Mouse (Mus musculus) bone marrow macrophage, adult 2 months (primary cell): ENCODE data around the gene Ksr2. TPM values are rescaled to one million over a fixed set of nuclear protein-coding genes. Genes with fewer than 3 reads are reported as not detected.
A peak's percentile ranks its signal among the peaks of the same experiment; 100 is the strongest.

Experiments used
- H3K27ac ChIP-seq: 2 replicates; pipeline ENCODE4 v1.5.1; 2012; ENCODE audit warnings: low read depth, low read length; ENCODE audit not compliant: insufficient read depth
- H3K4me1 ChIP-seq: 2 replicates; pipeline ENCODE4 v1.6.1; 2012; ENCODE audit warnings: low read length; ENCODE audit not compliant: control insufficient read depth, insufficient read depth
- H3K4me3 ChIP-seq: 2 replicates; pipeline ENCODE4 v1.5.1; 2012; ENCODE audit warnings: mild to moderate bottlenecking, low read length, moderate library complexity; ENCODE audit not compliant: insufficient read depth
- CTCF ChIP-seq: IDR thresholded peaks from 2 replicates; pipeline ENCODE4 v1.5.1; 2012; ENCODE audit warnings: low read depth, mild to moderate bottlenecking, low read length, moderate library complexity
- POLR2A ChIP-seq: IDR thresholded peaks from 2 replicates; pipeline ENCODE4 v1.6.1; 2012; ENCODE audit warnings: mild to moderate bottlenecking, low read depth, low read length, borderline replicate concordance
- polyA plus RNA-seq: library from polyadenylated mRNA; stranded (reverse); fragments of >200 nt; gene quantifications from 2 replicates; pipeline ENCODE4 v1.2.4, GENCODE M21; 2012; ENCODE audit not compliant: missing spikeins, insufficient read depth, insufficient read length

Gene Ksr2
- polyA plus RNA-seq, 1 experiment: 0.28 TPM

GRCm38 (mm10) chr5:117469572-117469971 lies 55.8 kb downstream of the Ksr2 start:
- Histone ChIP-seq H3K4me1 (no peaks in the 10 kb centered on the region), H3K27ac (no peak overlapping the region), H3K4me3 (no peak overlapping the region)
- TF ChIP-seq POLR2A: no peak
- no peak for TF ChIP-seq CTCF

GRCm38 (mm10) chr5:117481162-117481561 lies 67.4 kb downstream of the Ksr2 start:
- Histone ChIP-seq H3K4me1 (peaks cover 8% of the 10 kb centered on the region), H3K4me3 (no peak overlapping the region), H3K27ac (no peak overlapping the region)
- TF ChIP-seq POLR2A: no peak
- TF ChIP-seq CTCF: no peak

- H3K4me1 ChIP-seq: peaks cover 12% of the 10 kb centered on the region
- no peak overlapping the region for H3K4me3 ChIP-seq
- TF ChIP-seq CTCF (no peak), POLR2A (no peak)
- H3K27ac ChIP-seq: no peak overlapping the region
Observed at GRCm38 (mm10) chr5:117481586-117481985, 67.8 kb downstream of the Ksr2 start.

GRCm38 (mm10) chr5:117482013-117482412 lies 68.2 kb downstream of the Ksr2 start:
- TF ChIP-seq POLR2A (no peak), CTCF (no peak)
- peaks cover 13% of the 10 kb centered on the region for H3K4me1 ChIP-seq
- H3K4me3 ChIP-seq: no peak overlapping the region
- no peak overlapping the region for H3K27ac ChIP-seq

DNA sequence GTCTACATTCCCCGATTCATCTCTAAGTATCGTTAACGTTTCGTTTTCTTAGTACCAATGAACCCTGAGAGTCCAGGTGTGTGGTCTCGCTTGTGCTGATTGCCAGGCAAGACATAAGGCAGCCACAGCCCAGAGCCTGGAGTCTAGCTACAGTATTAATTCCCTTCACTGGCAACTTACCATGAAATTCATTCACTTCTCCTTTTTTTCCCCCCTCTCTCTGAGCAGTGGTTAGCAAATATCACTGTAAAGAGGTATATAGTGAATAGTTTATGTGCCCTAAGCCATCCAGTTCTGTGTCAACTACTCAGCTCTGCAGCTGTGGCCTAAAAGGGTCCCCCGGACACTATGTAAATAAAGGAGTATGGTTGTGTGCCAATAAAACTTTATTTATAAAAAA lies 71.6 kb downstream of the Ksr2 start:
- H3K4me1 ChIP-seq: peaks cover 13% of the 10 kb centered on the region
- TF ChIP-seq CTCF: no peak
- TF ChIP-seq POLR2A: no peak

GRCm38 (mm10) chr5:117486092-117486491 lies 72.3 kb downstream of the Ksr2 start:
- peaks cover 13% of the 10 kb centered on the region for H3K4me1 ChIP-seq
- no peak overlapping the region; the same call in 1 of the 2 replicates for H3K4me3 ChIP-seq
- H3K27ac ChIP-seq: no peak overlapping the region
- TF ChIP-seq POLR2A: no peak
- TF ChIP-seq CTCF: no peak

More for the DNA sequence above, 71.6 kb downstream of the Ksr2 start:
- no peak overlapping the region for H3K27ac ChIP-seq
- no peak overlapping the region for H3K4me3 ChIP-seq

DNA sequence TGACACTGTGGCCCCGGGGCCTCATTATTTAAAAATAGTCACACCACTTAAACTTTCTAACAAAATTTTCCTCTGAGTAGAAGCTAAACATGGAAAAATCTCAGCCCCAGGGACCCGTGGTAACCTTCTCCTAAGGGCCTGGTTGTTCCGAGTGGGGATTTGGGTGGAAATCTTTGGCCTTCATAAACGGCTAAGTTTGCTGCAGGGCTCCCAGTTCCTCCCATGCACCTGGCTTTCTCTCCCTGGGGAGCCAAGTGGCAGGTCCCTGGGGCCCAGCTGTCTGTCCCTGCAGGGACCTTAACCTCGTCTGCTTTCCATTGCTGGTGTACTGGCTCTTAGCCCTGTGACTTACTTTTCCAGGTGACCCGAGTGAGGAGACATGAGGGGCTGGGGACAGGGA lies 74.4 kb downstream of the Ksr2 start:
- H3K4me1 ChIP-seq: peaks cover 13% of the 10 kb centered on the region
- H3K4me3 ChIP-seq: no peak overlapping the region
- TF ChIP-seq POLR2A (no peak), CTCF (no peak)
- no peak overlapping the region for H3K27ac ChIP-seq

DNA sequence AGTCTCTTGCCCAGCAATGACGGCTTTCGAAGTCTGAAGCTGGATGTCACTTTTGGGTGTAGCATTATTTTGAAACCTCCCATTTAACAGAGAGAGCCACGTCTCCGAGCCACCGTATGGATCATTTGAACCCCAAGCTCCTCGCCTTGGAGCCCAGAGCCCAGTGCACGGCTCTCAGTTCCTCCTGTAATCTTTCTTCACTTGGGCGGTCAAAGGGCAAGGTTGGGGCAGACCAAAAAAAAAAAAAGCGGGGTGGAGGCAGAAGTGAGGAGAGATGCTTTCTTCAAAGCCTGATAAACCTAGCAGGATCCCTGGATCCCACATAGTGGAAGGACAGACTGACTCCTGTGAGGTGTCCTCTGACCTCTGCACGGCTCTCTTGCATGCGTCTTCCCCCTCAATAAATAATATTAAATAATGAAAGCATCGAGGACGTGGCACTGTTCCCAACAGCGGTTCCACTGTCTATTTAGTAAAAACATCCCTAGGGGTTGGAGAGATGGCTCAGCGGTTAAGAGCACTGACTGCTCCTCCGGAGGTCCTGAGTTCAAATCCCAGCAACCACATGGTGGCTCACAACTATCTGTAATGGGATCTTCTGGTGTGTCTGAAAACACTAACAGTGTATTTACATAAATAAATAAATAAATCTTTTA lies 75.0 kb downstream of the Ksr2 start:
- H3K27ac ChIP-seq: no peak overlapping the region
- peaks cover 15% of the 10 kb centered on the region for H3K4me1 ChIP-seq
- TF ChIP-seq CTCF (no peak), POLR2A (no peak)
- no peak overlapping the region for H3K4me3 ChIP-seq

DNA sequence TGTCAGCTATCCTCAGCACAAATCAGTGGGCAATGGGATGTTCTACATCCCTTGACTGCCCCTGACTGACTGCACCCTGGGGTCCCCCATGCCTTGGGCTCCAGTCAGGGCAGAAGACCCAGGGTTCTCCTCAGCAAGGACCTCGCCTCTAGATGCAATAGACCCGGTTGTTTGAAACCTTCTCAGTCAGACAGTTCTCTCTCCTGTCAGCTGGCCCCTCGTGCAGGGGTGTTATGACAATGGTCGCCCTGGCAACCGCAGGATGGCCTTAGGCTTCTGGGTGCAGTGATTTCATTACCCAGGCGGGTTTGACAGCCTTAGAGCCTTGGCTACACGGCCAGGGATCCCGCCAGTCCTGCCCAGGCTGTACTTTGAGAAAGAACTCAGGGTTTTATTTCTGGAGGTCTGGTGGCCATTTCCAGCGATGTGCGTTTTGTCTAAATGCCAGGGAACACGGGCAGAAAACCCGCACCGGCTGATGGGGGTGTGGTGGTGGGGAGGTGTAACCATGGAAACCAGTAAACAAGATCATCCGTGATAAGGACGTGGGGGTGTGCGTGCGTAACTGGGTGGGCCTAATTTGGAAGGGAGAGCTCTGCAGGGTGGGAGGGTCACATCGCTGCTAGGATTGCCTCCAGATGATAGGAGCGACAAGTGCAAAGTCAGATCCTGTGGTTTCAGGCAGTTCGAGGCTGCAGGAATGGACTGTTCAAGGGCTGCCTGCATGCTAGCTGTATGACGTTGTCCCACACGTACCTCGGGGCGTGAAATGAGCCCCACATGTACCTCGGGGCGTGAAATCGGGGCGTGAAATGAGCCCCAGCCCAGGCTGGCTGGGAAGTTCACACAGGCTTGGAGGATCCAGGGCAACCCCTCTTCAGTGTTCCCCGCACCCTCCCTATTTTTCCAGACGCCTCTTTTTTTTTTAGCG lies 79.4 kb downstream of the Ksr2 start:
- Histone ChIP-seq H3K4me3 (no peak overlapping the region), H3K27ac (no peak overlapping the region), H3K4me1 (peaks cover 4% of the 10 kb centered on the region)
- TF ChIP-seq CTCF (no peak), POLR2A (no peak)

- Histone ChIP-seq H3K4me3 (no peak overlapping the region), H3K4me1 (peaks cover 4% of the 10 kb centered on the region), H3K27ac (no peak overlapping the region)
- TF ChIP-seq CTCF (peak; percentile 55; the same call in 1 of the 2 replicates), POLR2A (no peak)
Observed at GRCm38 (mm10) chr5:117493947-117494346, 80.1 kb downstream of the Ksr2 start.
